Mouse (Mus musculus) G1E (cell line): ENCODE data around the gene Srl. TPM values are rescaled to one million over a fixed set of nuclear protein-coding genes. Genes with fewer than 3 reads are reported as not detected.
A peak's percentile ranks its signal among the peaks of the same experiment; 100 is the strongest.

Experiments used
- ATAC-seq: 2 replicates; pipeline ENCODE4 v1.8.0; 2016; ENCODE audit warnings: mild to moderate bottlenecking; ENCODE audit not compliant: insufficient number of reproducible peaks, poor library complexity, low FRiP score, severe bottlenecking; ENCODE audit errors: extremely low read depth
- DNase-seq: peaks from one replicate; pipeline ENCODE4 v3.0.0; 2012; ENCODE audit warnings: low spot score
- H3K27me3 ChIP-seq: 2 replicates; pipeline ENCODE4 v1.6.1; 2012; ENCODE audit warnings: mild to moderate bottlenecking, low read length, inconsistent platforms; ENCODE audit not compliant: insufficient read depth
- H3K36me3 ChIP-seq: replicated peaks from 2 replicates; pipeline ENCODE3; 2012; ENCODE audit warnings: mild to moderate bottlenecking, inconsistent platforms
- H3K4me1 ChIP-seq: 2 replicates; pipeline ENCODE4 v1.6.1; 2012; ENCODE audit warnings: low read depth, low read length, inconsistent platforms, mixed read lengths; ENCODE audit not compliant: insufficient read depth
- H3K4me3 ChIP-seq: 2 replicates; pipeline ENCODE4 v1.5.1; 2012; ENCODE audit warnings: low read depth, mild to moderate bottlenecking, inconsistent platforms, low read length, moderate library complexity, mixed read lengths
- H3K9me3 ChIP-seq: replicated peaks from 2 replicates; pipeline ENCODE4 v1.6.1; 2012; ENCODE audit warnings: inconsistent platforms
- CTCF ChIP-seq: IDR thresholded peaks from 2 replicates; pipeline ENCODE4 v1.5.1; 2012; ENCODE audit warnings: low read depth, low read length, inconsistent platforms, mixed read lengths
- GATA1 ChIP-seq: IDR thresholded peaks from 2 replicates; pipeline ENCODE4 v1.6.1; 2012; ENCODE audit warnings: borderline replicate concordance, low read length, inconsistent platforms, mixed read lengths
- GATA2 ChIP-seq: IDR thresholded peaks from 2 replicates; pipeline ENCODE4 v1.6.1; 2012; ENCODE audit warnings: low read depth, low read length, inconsistent platforms, borderline replicate concordance
- POLR2AphosphoS5 ChIP-seq: IDR thresholded peaks from 2 replicates; pipeline ENCODE4 v1.6.1; 2012; ENCODE audit warnings: low read depth, low read length, inconsistent platforms; ENCODE audit not compliant: insufficient replicate concordance
- TAL1 ChIP-seq: conservative IDR thresholded peaks from 2 replicates; pipeline ENCODE4 v1.6.1; 2012; ENCODE audit warnings: low read depth, low read length, inconsistent platforms, mixed read lengths
- polyA plus RNA-seq: library from polyadenylated mRNA; stranded (reverse); fragments of >175 nt; gene quantifications from 2 replicates; pipeline ENCODE4 v1.2.3, GENCODE M21; 2012
- total RNA-seq, 2 experiments: library from RNA; stranded (forward) in 1 of 2; stranded (reverse) in 1 of 2; fragments of 200-1000 nt in 1 of 2; fragments of >200 nt in 1 of 2; fragmentation: Nextera tagmentation in 1 of 2; gene quantifications; 2 replicates each; pipeline ENCODE4 v1.2.3; 2014 to 2017

Srl gene
- total and polyA plus RNA-seq, 3 experiments = 3.5 to 8.6 (median 8.5) TPM

- peaks cover 48% of the 10 kb centered on the region for H3K27me3 ChIP-seq
- peaks cover 18% of the 10 kb centered on the region for H3K4me1 ChIP-seq
- H3K36me3 ChIP-seq = no peaks in the 10 kb centered on the region
- no peaks in the 10 kb centered on the region for H3K9me3 ChIP-seq
- TF ChIP-seq TAL1 (no peak), POLR2AphosphoS5 (no peak), CTCF (peak; percentile 69), GATA2 (no peak), GATA1 (no peak)
- peak; percentile 49 for DNase-seq
- H3K4me3 ChIP-seq = no peak overlapping the region
- no peak for ATAC-seq
These were observed 26.3 kb upstream of the Srl start for GRCm38 (mm10) chr16:4567912-4568311.

DNA sequence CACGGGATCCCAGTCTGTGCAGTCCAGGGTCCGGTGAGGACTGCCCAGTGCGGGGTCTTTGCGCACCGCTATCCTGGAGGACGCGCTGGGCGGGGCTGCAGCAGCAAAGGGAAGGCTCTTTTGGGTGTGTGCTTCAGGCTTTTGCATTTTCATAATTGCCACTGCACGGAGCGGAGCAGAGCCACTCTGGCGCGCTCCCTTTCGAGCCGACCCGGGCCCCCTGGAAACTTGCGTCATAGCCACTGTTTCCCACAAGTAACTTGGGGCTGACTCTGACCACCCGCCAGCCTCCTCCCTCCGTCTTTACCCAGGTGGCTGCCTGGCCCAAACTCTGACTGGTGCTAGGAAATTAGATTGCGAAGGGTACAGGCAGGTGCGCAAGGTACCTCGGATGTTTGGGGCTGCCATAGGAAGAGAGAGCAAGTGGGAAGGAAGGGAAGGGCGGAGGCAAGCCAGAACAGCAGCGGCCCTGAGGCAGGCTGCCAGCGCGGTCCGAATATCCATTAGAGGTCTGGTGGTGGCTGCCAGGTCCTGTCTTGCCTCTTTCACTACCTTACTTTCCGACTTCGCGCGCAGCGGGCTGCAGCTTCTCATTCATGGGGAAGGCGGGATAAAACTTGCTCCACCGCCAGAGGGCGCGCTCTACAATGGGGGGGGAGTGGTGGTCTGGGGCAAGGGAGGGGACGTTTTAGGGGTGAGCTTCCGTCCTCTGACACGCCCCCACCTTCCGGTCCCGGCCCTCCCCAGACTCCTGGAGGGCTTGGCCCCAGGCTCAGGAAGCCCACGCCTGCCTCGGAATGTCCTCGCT lies 18.7 kb upstream of the Srl start:
- ATAC-seq (no peak), DNase-seq (peak; percentile 55)
- peaks cover 21% of the 10 kb centered on the region for H3K36me3 ChIP-seq
- H3K27me3 ChIP-seq = peaks cover 16% of the 10 kb centered on the region
- H3K4me3 ChIP-seq = peak overlapping the region; percentile 86
- peaks cover 40% of the 10 kb centered on the region for H3K4me1 ChIP-seq
- H3K9me3 ChIP-seq = no peaks in the 10 kb centered on the region; the same call in 1 of the 2 replicates
- TF ChIP-seq GATA1 = no peak
- TF ChIP-seq CTCF = peak; percentile 41; the same call in 1 of the 2 replicates

DNA sequence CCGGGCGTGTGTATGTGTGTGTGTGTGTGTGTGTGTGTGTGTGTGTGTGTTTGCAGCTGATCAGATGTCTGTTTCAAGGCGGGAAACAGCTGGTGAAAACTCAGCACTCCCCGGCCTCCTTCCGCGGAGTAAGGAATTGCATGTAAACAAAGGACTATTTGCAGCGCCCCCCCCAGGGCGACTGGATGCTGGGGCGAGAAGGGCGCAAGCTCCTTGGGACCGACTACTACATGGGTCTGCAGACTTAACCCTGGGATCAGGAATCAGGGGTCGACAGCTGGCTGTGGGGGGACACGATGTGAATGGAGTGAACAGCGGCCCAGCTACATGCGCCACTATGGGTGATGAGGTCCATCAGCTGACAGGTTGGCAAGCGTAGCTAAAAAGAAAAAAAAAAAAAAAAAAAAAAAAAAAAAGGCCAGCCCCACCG lies 18.1 kb upstream of the Srl start, which contains the start of gene Tfap4:
Gene Tfap4 (minus strand): TSS at position 140 of the 430 bp plus-strand sequence.
- DNase-seq (peak; percentile 70), ATAC-seq (peak; percentile 10; the same call in 1 of the 2 replicates)
- Histone ChIP-seq H3K4me1 (peaks cover 46% of the 10 kb centered on the region), H3K36me3 (peaks cover 28% of the 10 kb centered on the region), H3K4me3 (peak within 1 kb of the TSS; percentile 86), H3K27me3 (peaks cover 11% of the 10 kb centered on the region), H3K9me3 (no peaks in the 10 kb centered on the region; the same call in 1 of the 2 replicates)
- TF ChIP-seq CTCF (no peak), POLR2AphosphoS5 (no peak)

GRCm38 (mm10) chr16:4558980-4559631 lies 17.5 kb upstream of the Srl start:
- Histone ChIP-seq H3K36me3 (peaks cover 31% of the 10 kb centered on the region), H3K9me3 (no peaks in the 10 kb centered on the region; the same call in 1 of the 2 replicates), H3K27me3 (peaks cover 10% of the 10 kb centered on the region), H3K4me1 (peaks cover 53% of the 10 kb centered on the region), H3K4me3 (peak overlapping the region; percentile 86)
- peak; percentile 56 for DNase-seq
- no peak for ATAC-seq
- TF ChIP-seq POLR2AphosphoS5 (no peak), GATA1 (no peak), CTCF (no peak), GATA2 (no peak), TAL1 (no peak)

DNA sequence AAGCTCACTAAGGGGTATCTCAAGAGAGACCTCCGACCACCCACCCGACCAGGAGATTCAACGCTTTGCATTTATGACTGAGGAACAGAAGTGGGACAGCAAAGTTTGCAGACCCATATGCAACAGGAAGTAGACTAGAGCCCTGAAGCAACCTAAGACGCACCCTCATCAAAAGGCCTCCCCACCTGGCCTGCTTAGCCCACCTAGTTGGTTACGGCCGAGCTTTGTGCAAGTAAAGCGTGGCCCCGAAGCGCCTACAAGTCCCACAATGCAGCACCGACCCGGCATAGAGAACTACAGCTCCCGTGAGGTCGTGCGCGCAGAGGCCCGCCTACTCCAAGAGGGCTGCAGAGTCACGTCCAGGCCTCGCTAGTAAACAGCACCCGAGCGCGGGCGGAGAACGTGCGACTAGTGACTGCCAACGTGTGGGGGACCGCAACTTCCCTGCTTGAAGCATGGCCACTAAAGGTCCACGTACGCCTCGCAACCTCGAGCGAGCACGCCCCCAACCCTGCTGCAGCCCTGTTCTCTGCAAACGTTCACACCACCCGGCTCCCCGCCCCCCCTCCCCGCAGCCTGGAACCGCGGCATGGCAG lies 16.9 kb upstream of the Srl start:
- ATAC-seq (peak; percentile 80), DNase-seq (peak; percentile 74)
- Histone ChIP-seq H3K4me3 (peak overlapping the region; percentile 86), H3K36me3 (peaks cover 35% of the 10 kb centered on the region), H3K4me1 (peaks cover 59% of the 10 kb centered on the region), H3K9me3 (no peaks in the 10 kb centered on the region; the same call in 1 of the 2 replicates), H3K27me3 (peaks cover 5% of the 10 kb centered on the region)
- no peak for TF ChIP-seq GATA2
- TF ChIP-seq POLR2AphosphoS5 = peak; percentile 33; the same call in 1 of the 2 replicates

DNA sequence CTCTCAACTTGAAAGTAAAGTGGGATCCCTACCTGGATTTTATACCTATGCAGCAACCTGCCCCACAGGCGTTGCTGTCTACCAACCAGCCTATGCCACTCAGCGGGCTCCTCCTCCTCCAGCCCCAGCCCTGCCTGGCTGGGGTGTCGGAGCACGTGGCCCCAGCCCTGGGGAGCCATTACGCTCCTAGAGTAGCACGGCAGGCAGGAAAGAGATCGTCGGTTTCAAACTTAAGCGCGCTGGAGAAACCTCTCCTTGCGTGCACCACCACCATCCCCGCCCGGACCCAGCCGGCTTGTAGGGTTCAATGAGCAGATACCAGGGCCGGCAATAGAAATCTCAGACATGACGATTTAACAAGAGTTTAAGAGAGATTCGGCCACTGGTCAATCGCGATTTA lies 16.3 kb upstream of the Srl start:
- Histone ChIP-seq H3K27me3 (no peaks in the 10 kb centered on the region), H3K36me3 (peaks cover 40% of the 10 kb centered on the region), H3K4me3 (peak overlapping the region; percentile 86), H3K4me1 (peaks cover 64% of the 10 kb centered on the region), H3K9me3 (no peaks in the 10 kb centered on the region; the same call in 1 of the 2 replicates)
- TF ChIP-seq POLR2AphosphoS5 (no peak), GATA1 (no peak), GATA2 (no peak), TAL1 (no peak), CTCF (no peak)
- DNase-seq = peak; percentile 74
- ATAC-seq = peak; percentile 34
